Mouse (Mus musculus) hindbrain, embryonic 14.5 days (tissue): ENCODE results near the gene Tmem8b. TPM values are rescaled to one million over a fixed set of nuclear protein-coding genes. Genes with fewer than 3 reads are reported as not detected.

Experiments
- ATAC-seq: fragments of 200-750 bp; cut with Nextera tagmentation; 2 replicates; pipeline ENCODE4 v1.8.0; 2017; ENCODE audit warnings: moderate number of reproducible peaks, mild to moderate bottlenecking, moderate TSS enrichment, moderate library complexity; ENCODE audit not compliant: low FRiP score
- DNase-seq: peaks from one replicate; pipeline ENCODE4 v3.0.0-alpha.2; 2015; ENCODE audit warnings: low spot score
- H3K27ac ChIP-seq: fragments of 300-500 bp; sonication (generic); 2 replicates; pipeline ENCODE4 v1.5.1; 2014; ENCODE audit warnings: mild to moderate bottlenecking, moderate library complexity
- H3K27me3 ChIP-seq: fragments of 300-500 bp; sonication (generic); 2 replicates; pipeline ENCODE4 v1.6.1; 2014; ENCODE audit warnings: mild to moderate bottlenecking, low read length, mixed read lengths; ENCODE audit not compliant: control insufficient read depth, insufficient read depth
- H3K36me3 ChIP-seq: fragments of 300-500 bp; sonication (generic); replicated peaks from 2 replicates; pipeline ENCODE4 v1.6.1; 2014; ENCODE audit not compliant: control insufficient read depth, insufficient read depth
- H3K4me1 ChIP-seq: fragments of 300-500 bp; sonication (generic); replicated peaks from 2 replicates; pipeline ENCODE4 v1.6.1; 2014; ENCODE audit warnings: antibody characterized with exemption, low read length, mixed read lengths; ENCODE audit not compliant: control insufficient read depth, insufficient read depth
- H3K4me2 ChIP-seq: fragments of 300-500 bp; sonication (generic); replicated peaks from 2 replicates; pipeline ENCODE4 v1.6.1; 2014; ENCODE audit warnings: mild to moderate bottlenecking, moderate library complexity
- H3K4me3 ChIP-seq: fragments of 300-500 bp; sonication (generic); replicated peaks from 2 replicates; pipeline ENCODE4 v1.5.1; 2014; ENCODE audit warnings: mild to moderate bottlenecking, low read length
- H3K9ac ChIP-seq: fragments of 300-500 bp; sonication (generic); 2 replicates; pipeline ENCODE4 v1.6.1; 2014
- H3K9me3 ChIP-seq: fragments of 300-500 bp; sonication (generic); 2 replicates; pipeline ENCODE4 v1.6.1; 2016; ENCODE audit warnings: low read length; ENCODE audit not compliant: control insufficient read depth
- WGBS: fragments of 180-500 bp; shearing (Covaris S2); extraction: QIAGEN DNeasy Blood & Tissue Kit; methylation state at CpG from one replicate; pipeline ENCODE4 v1.1.7; 2014; 5-methylcytosine and 5-hydroxymethylcytosine counted together
- polyA plus RNA-seq: library from polyadenylated mRNA; unstranded; fragments of >200 nt; fragmentation: Nextera tagmentation; extraction: Ambion mirVana; gene quantifications from 2 replicates; pipeline ENCODE4 v1.2.1, GENCODE M21; 2014

The Tmem8b gene
- polyA plus RNA-seq, 1 experiment from 2014 or later: 10.5 TPM

DNA sequence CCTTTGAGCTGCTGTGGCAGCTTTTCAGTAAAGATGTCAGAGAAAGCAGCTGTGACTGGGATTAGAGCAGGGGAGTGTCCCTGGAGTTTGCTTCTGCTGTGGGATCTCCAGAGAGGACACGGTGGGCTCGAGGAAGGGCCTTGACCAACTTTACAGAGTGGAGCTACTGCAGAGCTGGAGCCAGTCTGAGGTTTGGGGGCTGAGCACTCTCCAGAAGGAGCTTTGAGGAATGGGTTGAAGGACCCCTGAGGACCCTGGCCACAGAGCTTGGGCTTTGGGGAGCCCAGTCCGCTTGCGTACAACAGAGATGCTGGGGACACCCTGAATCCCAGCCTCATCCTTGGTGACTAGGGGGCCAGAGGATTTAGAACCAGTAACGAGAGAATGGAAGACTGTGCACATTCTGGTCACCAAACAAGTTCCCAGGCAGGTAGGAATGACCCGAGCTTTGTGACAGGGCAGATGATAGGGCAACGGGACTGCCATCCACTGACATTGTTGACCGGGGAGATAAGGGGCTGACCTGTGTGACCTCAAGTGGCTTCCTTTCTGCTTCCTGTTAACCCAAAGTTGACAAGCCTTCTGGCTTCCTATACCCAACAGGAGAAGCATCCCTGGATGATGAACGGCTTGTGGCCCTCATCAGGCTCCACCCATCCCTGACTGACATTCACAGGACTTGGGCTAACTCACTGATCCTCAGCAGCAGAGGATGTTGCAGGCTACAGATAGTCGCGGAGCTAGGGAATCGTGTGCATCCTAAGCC lies 57.6 kb downstream of the Tmem8b start:
- no peaks in the 10 kb centered on the region for H3K27me3 ChIP-seq
- DNase-seq (no peak), ATAC-seq (no peak)
- no peaks in the 10 kb centered on the region for H3K4me1 ChIP-seq
- H3K9ac ChIP-seq: no peak overlapping the region
- no peaks in the 10 kb centered on the region for H3K9me3 ChIP-seq
- H3K4me2 ChIP-seq: no peak overlapping the region
- H3K36me3 ChIP-seq: no peaks in the 10 kb centered on the region
- H3K27ac ChIP-seq: no peak overlapping the region
- no peak overlapping the region for H3K4me3 ChIP-seq
- 78% methylated on average over 12 of the region's 12 CpGs for WGBS

DNA sequence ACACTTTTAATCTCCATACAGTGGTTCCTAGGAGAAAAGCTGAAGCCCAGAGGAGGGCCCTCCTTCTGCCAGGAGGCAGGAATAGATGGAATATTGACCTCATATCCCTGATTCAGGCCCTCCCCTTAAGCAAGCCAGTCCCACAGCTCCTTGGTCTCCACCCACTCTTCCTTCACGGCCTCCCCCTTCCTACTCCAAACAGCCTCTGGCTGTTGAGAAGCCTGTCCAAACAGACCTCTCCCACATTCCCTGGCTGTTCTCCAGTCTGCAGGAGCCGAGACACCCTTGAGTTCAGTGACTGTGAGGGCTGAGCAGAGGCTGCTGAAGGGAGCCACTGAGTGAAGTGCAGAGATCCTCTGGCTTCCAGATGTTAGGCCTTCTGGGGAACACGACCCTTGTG lies 58.2 kb downstream of the Tmem8b start, which contains the start of gene Hrct1:
Hrct1 (plus strand) TSS at position 194 of the 400 bp plus-strand sequence.
- ATAC-seq: no peak
- no peaks in the 10 kb centered on the region for H3K4me1 ChIP-seq
- no peak within 1 kb of the TSS for H3K9ac ChIP-seq
- WGBS: 51% methylated on average over 3 of the region's 3 CpGs
- H3K27ac ChIP-seq: no peak within 1 kb of the TSS
- H3K36me3 ChIP-seq: no peaks in the 10 kb centered on the region
- no peak within 1 kb of the TSS for H3K4me3 ChIP-seq
- H3K4me2 ChIP-seq: no peak within 1 kb of the TSS
- no peaks in the 10 kb centered on the region for H3K27me3 ChIP-seq
- no peaks in the 10 kb centered on the region for H3K9me3 ChIP-seq
- no peak for DNase-seq

DNA sequence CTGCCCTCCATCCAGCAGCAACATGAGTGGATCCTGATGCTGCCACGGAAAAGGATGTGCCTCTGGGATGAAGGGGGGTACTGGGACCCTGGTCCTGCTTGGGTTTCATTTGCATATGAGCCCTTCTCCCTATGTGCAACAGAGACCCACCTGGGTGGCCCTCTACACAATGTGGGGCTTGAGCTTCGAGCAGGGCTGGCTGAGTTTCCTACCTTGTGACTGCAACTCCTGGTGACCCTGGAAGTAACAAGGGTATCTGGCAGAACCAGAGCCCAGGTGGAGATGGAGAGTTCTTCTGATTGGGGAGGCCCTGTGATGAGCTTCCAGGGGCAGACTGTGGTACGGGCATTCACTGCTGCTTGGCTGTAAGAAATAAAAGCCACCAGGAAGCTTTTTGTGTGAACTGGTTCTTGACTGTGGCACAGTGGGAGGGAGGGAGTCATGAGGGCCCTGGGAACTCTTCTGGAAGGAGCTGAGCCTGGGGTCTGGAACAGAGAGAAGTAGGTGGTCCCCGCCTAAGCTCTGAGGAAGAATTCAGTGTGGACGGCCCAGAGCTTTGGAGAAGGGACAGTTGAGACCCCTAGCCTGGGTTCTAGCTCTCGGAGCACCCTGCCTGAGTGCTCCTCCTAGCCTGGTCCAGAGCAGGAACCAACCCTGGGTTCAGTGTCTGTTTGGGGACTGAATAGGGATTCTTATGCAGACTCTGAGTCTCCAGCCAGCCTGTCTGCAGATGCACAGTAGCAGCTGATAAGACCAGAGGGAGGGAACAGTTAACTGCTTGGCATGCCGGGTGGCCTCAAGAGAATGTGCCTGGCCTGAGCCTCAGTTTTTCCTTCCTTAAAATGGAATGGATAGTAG lies 59.2 kb downstream of the Tmem8b start:
- H3K27ac ChIP-seq: no peak overlapping the region
- ATAC-seq (no peak), DNase-seq (no peak)
- H3K4me2 ChIP-seq: no peak overlapping the region
- no peaks in the 10 kb centered on the region for H3K4me1 ChIP-seq
- H3K27me3 ChIP-seq: no peaks in the 10 kb centered on the region
- WGBS: 73% methylated on average over 7 of the region's 7 CpGs
- no peak overlapping the region for H3K9ac ChIP-seq
- H3K36me3 ChIP-seq: no peaks in the 10 kb centered on the region
- no peaks in the 10 kb centered on the region for H3K9me3 ChIP-seq
- H3K4me3 ChIP-seq: no peak overlapping the region

DNA sequence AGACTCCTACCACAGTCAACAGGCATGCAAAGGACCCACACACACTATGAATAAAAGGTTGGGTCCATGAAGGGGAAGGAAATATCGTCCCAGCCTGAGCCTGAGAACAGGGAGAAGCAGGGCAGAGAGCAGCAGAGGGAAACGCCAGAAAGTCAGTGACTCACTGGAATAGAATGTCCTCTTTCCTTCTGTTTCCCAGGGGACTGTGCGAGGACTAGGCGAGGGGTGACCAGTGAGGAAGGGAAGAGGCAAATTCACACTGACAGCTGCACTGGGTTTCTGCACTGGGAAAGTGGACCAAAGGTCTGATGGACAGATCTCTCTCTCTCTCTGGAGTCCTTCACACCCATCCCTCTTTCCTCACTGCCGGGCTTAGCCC lies 59.8 kb downstream of the Tmem8b start:
- Histone ChIP-seq H3K27ac (no peak overlapping the region), H3K4me2 (no peak overlapping the region), H3K4me3 (no peak overlapping the region), H3K36me3 (no peaks in the 10 kb centered on the region), H3K9me3 (no peaks in the 10 kb centered on the region), H3K27me3 (no peaks in the 10 kb centered on the region), H3K4me1 (no peaks in the 10 kb centered on the region), H3K9ac (no peak overlapping the region)
- no peak for DNase-seq
- 68% methylated on average over 5 of the region's 5 CpGs for WGBS
- ATAC-seq: no peak

DNA sequence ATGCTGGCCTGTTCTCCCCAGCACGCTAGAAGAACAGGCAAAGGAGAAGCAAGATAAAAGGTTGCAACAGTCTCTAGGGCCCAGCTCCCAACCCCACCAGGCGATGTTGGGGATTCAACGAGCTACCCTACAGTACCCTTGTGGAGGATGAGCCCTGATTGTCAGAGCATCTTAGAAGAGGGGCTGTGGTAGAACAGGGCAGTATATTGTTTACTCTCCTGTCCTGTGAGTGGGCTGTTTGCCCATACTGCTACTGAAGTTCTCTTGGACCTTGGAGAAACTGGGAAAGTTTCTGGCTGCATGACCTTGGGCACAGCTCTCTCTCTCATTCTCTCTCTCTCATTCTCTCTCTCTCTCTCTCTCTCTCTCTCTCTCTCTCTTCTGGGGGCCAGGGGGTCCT lies 60.4 kb downstream of the Tmem8b start:
- no peaks in the 10 kb centered on the region for H3K36me3 ChIP-seq
- no peak overlapping the region for H3K4me2 ChIP-seq
- ATAC-seq (no peak), DNase-seq (no peak)
- H3K27me3 ChIP-seq: no peaks in the 10 kb centered on the region
- H3K27ac ChIP-seq: no peak overlapping the region
- no peaks in the 10 kb centered on the region for H3K9me3 ChIP-seq
- no peak overlapping the region for H3K9ac ChIP-seq
- no peak overlapping the region for H3K4me3 ChIP-seq
- 75% methylated on average over 3 of the region's 3 CpGs for WGBS
- H3K4me1 ChIP-seq: no peaks in the 10 kb centered on the region

DNA sequence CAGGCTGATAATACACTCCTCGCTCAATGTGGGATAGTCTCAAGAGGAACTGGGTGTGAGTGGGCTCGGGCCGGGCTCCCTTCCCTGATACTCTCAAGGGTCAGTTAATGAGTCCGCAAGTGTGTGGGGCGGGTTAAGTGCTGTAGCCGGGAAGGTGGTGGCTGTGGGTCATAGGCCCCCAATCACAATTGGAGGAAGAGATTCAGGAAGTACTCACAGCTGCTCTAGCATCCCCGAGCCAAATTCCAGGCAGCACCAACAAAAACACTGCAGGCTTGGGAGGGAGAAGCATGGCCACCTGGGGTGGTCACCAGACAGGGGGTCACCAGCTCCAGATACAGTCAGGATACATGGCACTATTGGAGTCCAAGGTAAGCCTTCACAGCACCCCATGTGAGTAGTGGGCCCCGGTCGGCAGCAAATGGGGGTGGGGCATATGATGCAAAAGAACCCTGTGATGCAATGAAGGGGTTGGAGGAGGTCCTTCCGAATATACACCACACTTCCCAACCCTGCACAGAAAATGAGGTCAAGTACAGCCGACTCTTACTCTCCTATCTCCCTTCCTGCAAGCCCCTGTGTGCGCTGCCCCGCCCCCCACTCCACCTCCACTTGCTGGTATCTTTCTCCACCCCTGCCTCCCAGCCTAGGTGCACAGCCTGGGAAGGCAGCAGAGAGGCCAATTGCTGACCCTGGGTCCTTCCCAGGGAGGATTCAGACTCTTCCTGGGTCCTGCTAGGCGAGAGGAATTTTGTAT lies 61.2 kb downstream of the Tmem8b start, which contains the start of gene Spaar:
Spaar (plus strand) TSS at position 241 of the 757 bp plus-strand sequence.
- Histone ChIP-seq H3K27me3 (no peaks in the 10 kb centered on the region), H3K4me1 (no peaks in the 10 kb centered on the region), H3K9ac (no peak within 1 kb of the TSS), H3K27ac (no peak within 1 kb of the TSS), H3K4me3 (no peak within 1 kb of the TSS), H3K9me3 (no peaks in the 10 kb centered on the region), H3K36me3 (no peaks in the 10 kb centered on the region), H3K4me2 (no peak within 1 kb of the TSS)
- WGBS: 76% methylated on average over 14 of the region's 14 CpGs
- ATAC-seq (no peak), DNase-seq (no peak)

DNA sequence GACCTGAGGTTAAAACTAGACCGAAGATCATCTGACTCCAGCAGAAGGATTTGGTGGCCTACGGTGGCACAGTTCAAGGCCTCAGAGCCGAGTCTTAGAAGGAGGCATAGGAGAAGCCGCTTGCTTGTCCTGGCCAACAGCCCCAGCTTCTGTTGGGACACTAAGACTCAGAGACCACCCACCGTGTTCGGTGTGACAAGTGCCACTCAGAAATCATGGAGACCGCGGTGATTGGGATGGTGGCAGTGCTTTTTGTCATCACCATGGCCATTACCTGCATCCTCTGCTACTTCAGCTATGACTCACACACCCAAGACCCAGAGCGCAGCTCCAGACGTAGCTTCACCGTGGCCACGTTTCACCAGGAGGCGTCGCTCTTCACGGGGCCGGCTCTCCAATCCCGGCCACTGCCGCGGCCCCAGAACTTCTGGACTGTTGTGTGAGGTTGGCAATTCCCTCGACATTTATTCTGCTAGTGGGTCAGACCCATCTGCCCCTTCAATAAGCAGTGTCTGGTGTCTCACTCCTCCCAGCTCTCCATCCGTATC lies 62.1 kb downstream of the Tmem8b start:
- WGBS: 66% methylated on average over 21 of the region's 21 CpGs
- no peaks in the 10 kb centered on the region for H3K9me3 ChIP-seq
- H3K9ac ChIP-seq: no peak overlapping the region
- H3K4me3 ChIP-seq: no peak overlapping the region
- H3K4me2 ChIP-seq: no peak overlapping the region
- no peaks in the 10 kb centered on the region for H3K36me3 ChIP-seq
- no peak overlapping the region for H3K27ac ChIP-seq
- ATAC-seq: no peak
- no peaks in the 10 kb centered on the region for H3K27me3 ChIP-seq
- H3K4me1 ChIP-seq: no peaks in the 10 kb centered on the region
- DNase-seq: no peak

DNA sequence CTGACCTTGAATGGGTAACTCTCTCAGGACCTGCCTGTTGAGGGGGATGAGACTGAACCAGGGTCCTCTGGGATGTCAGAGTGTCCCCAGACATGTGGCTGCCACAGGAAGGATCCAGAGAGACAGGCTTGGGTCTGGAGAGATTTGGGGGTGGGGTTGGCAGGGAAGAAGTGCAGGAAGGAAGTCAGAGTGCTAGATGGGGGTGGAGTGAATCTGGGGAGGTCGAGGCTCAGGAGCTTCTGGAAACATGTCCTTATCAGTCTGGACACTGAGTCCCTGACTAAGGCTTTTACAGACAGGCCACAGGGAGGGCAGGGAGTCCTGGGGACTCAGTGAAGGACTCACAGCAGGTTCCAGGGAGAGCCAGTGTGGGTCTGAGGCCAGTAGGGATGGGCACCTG lies 63.4 kb downstream of the Tmem8b start:
- Histone ChIP-seq H3K4me1 (no peaks in the 10 kb centered on the region), H3K27me3 (no peaks in the 10 kb centered on the region), H3K4me3 (no peak overlapping the region), H3K9ac (no peak overlapping the region), H3K9me3 (no peaks in the 10 kb centered on the region), H3K27ac (no peak overlapping the region), H3K4me2 (no peak overlapping the region), H3K36me3 (no peaks in the 10 kb centered on the region)
- WGBS: 48% methylated on average over 1 of the region's 1 CpGs
- no peak for ATAC-seq
- DNase-seq: no peak

DNA sequence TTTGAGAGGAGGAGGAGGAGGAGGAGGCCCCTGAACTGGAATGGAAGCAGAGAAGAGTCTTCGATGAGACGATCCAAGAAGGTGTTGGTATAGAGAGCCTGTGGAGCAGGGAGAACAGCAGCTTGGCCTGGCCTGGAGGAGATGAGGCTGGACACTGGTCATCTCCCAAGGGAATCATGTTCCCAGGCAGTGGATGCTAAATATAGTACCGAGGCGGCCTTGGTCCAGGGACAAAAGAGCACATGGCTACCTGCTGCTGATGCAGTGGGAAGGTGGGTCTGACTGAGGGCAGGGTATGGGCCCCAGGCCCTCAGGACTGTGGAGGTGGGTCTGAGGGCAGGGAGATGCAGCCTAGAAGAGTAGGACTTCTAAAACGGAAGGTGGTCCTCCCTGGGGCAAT lies 64.4 kb downstream of the Tmem8b start:
- H3K36me3 ChIP-seq: no peaks in the 10 kb centered on the region
- no peak overlapping the region for H3K9ac ChIP-seq
- no peaks in the 10 kb centered on the region for H3K27me3 ChIP-seq
- no peak overlapping the region for H3K4me3 ChIP-seq
- no peak overlapping the region for H3K27ac ChIP-seq
- ATAC-seq (no peak), DNase-seq (no peak)
- no peaks in the 10 kb centered on the region for H3K9me3 ChIP-seq
- WGBS: 80% methylated on average over 5 of the region's 5 CpGs
- H3K4me1 ChIP-seq: no peaks in the 10 kb centered on the region
- H3K4me2 ChIP-seq: no peak overlapping the region
